Mouse (Mus musculus) liver, postnatal 0 days (tissue): ENCODE measurements at regions not wholly inside any gene's neighbourhood (a gene's known extent, or its start where the extent isn't known, plus 50 kb on each side); places are given as distances from the start of the nearest gene placed in this dataset.

Source experiments
- ATAC-seq: fragments of 200-750 bp; cut with Nextera tagmentation; 2 replicates; pipeline ENCODE4 v1.8.0; 2017; ENCODE audit warnings: mild to moderate bottlenecking, moderate library complexity
- DNase-seq: peaks from one replicate; pipeline ENCODE4 v3.0.0-alpha.2; 2016
- H3K27ac ChIP-seq: fragments of 300-500 bp; sonication (generic); 2 replicates; pipeline ENCODE4 v1.5.1; 2014; ENCODE audit warnings: antibody characterized with exemption, moderate library complexity, mild to moderate bottlenecking, low read depth
- H3K27me3 ChIP-seq: fragments of 300-500 bp; sonication (generic); 2 replicates; pipeline ENCODE4 v1.6.1; 2014; ENCODE audit warnings: low read length, control low read depth, mixed read lengths; ENCODE audit not compliant: insufficient read depth
- H3K36me3 ChIP-seq: fragments of 300-500 bp; sonication (generic); replicated peaks from 2 replicates; pipeline ENCODE4 v1.6.1; 2014; ENCODE audit warnings: mild to moderate bottlenecking, control low read depth, low read length, moderate library complexity, mixed read lengths; ENCODE audit not compliant: insufficient read depth
- H3K4me1 ChIP-seq: fragments of 300-500 bp; sonication (generic); 2 replicates; pipeline ENCODE4 v1.6.1; 2014; ENCODE audit warnings: antibody characterized with exemption, mild to moderate bottlenecking, control low read depth; ENCODE audit not compliant: insufficient read depth
- H3K4me2 ChIP-seq: fragments of 300-500 bp; sonication (generic); 2 replicates; pipeline ENCODE4 v1.6.1; 2014; ENCODE audit warnings: low read depth, mild to moderate bottlenecking, low read length, moderate library complexity, mixed read lengths
- H3K4me3 ChIP-seq: fragments of 300-500 bp; sonication (generic); 2 replicates; pipeline ENCODE4 v1.5.1; 2014; ENCODE audit warnings: low read depth, low read length
- H3K9ac ChIP-seq: fragments of 300-500 bp; sonication (generic); replicated peaks from 2 replicates; pipeline ENCODE4 v1.6.1; 2014; ENCODE audit warnings: mild to moderate bottlenecking, moderate library complexity
- H3K9me3 ChIP-seq: fragments of 300-500 bp; sonication (generic); 2 replicates; pipeline ENCODE4 v1.6.1; 2016; ENCODE audit warnings: mild to moderate bottlenecking, control low read depth, low read length, mixed read lengths
- CTCF ChIP-seq: sonication (generic); IDR thresholded peaks from 2 replicates; pipeline ENCODE4 v1.5.1; 2016; ENCODE audit warnings: antibody characterized with exemption, low read depth
- EP300 ChIP-seq: IDR thresholded peaks from 2 replicates; pipeline ENCODE4 v1.6.1; 2016; ENCODE audit warnings: antibody characterized with exemption, low read depth, mild to moderate bottlenecking
- WGBS: fragments of 180-500 bp; shearing (Covaris S2); extraction: QIAGEN DNeasy Blood & Tissue Kit; methylation state at CpG from one replicate; pipeline ENCODE4 v1.1.7; 2014; ENCODE audit not compliant: insufficient replicate concordance; 5-methylcytosine and 5-hydroxymethylcytosine counted together

DNA sequence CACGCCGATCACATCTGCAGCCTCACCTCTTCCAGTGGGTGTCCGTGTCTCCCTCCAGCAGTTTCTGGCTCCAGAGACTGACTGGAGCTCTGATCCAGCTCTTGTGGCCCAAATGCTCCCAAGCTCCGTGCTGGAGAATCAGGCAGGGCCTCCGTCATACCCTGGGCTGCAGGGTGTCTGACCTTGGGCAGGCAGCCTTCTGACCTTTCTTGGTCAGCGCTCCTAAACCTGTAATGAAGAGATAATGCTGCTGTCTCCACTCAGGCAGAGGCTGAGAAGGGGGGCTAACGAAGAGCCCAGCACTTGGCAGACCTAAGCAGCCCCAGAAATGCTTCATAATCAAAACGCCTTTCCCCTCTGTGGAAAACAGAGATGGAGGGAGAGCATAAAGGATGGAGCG, 89.9 kb upstream of the Mef2a start:
- no peak overlapping the region for H3K4me2 ChIP-seq
- H3K9me3 ChIP-seq = no peaks in the 10 kb centered on the region
- H3K36me3 ChIP-seq = no peaks in the 10 kb centered on the region
- TF ChIP-seq CTCF = no peak
- TF ChIP-seq EP300 = no peak
- H3K4me3 ChIP-seq = no peak overlapping the region
- 44% methylated on average over 9 of the region's 9 CpGs for WGBS
- H3K27ac ChIP-seq = peak overlapping the region; percentile 68
- ATAC-seq = no peak
- H3K9ac ChIP-seq = no peak overlapping the region
- no peak for DNase-seq
- H3K4me1 ChIP-seq = peaks cover 33% of the 10 kb centered on the region
- H3K27me3 ChIP-seq = no peaks in the 10 kb centered on the region

DNA sequence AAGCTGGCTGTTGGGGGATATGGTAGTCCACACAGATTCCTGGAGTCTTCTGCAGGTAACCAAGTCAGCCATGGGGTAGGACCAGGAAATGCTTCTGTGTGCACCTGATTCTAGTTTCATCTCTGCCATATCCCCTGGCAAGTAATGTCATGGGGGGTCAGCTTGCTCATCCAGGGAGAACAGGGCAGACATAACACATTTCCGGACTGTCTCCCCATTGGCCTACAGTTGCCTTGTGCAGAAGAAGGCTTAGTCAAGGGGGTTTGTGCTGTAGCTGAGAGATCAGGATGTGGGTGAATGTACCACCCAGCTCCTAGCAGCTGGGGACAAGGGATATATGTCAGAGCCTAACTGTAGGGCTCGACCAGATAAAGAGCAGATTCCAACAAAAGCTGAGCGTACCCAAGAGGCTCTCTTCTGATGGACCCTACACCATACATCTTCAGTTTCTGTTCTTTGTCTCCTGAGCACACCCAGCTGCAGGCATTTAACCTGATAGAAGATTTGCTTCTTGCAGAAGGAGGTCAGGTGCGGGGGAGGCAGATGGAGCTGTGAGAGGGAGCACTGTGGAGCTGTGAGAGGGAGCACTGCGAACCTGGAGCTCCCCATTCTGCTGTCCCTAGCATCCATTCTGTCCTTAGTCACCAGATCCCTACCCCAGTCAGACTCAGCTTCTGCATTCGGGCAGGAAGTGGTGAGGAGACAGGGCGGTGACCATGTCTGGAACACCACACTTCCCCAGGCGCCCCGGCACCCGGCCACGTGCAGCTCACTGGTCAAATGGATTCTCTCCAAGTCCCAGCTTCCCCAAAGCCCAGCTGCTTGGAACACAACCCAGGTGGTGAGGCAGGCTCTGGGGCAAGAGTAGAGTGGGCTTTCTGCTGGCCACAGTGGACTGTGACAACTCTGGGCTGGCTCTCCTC, 88.9 kb upstream of the Mef2a start:
- Histone ChIP-seq H3K36me3 (no peaks in the 10 kb centered on the region), H3K9ac (no peak overlapping the region), H3K27me3 (no peaks in the 10 kb centered on the region), H3K4me2 (no peak overlapping the region; the same call in 1 of the 2 replicates), H3K4me3 (no peak overlapping the region), H3K9me3 (no peaks in the 10 kb centered on the region), H3K4me1 (peaks cover 33% of the 10 kb centered on the region), H3K27ac (peak overlapping the region; percentile 68)
- peak; percentile 76 for DNase-seq
- 0 out of 2 replicates have a peak, but pooled peaks have one; percentile 15 for TF ChIP-seq EP300
- TF ChIP-seq CTCF = no peak
- peak; percentile 70 for ATAC-seq
- 34% methylated on average over 11 of the region's 11 CpGs for WGBS

DNA sequence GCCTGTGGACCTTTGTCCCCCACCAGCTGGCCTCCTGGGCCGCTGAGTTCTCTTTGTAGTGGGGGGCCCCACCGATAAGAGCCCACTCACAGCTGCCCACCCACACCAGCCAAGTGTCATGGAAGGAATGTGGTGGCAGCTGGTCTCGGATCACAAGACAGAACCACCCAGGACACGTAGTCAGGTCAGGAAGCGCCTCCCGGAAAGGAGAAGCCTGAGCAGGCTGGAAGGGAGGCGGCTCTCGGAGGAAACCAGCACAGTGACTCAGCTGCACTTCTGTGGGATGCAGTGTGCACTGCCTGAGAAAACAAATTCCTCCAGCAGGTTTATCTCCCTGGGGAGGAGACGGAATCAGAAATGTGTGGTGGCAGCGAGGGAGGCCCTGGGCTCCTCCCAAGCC, 87.2 kb upstream of the Mef2a start:
- Histone ChIP-seq H3K27me3 (no peaks in the 10 kb centered on the region), H3K4me2 (no peak overlapping the region), H3K9ac (no peak overlapping the region), H3K27ac (peak overlapping the region; percentile 44; the same call in 1 of the 2 replicates), H3K36me3 (no peaks in the 10 kb centered on the region), H3K4me3 (no peak overlapping the region), H3K9me3 (no peaks in the 10 kb centered on the region), H3K4me1 (peaks cover 33% of the 10 kb centered on the region)
- ATAC-seq (peak; percentile 53), DNase-seq (no peak)
- WGBS = 18% methylated on average over 10 of the region's 10 CpGs
- TF ChIP-seq EP300 (no peak), CTCF (no peak)

DNA sequence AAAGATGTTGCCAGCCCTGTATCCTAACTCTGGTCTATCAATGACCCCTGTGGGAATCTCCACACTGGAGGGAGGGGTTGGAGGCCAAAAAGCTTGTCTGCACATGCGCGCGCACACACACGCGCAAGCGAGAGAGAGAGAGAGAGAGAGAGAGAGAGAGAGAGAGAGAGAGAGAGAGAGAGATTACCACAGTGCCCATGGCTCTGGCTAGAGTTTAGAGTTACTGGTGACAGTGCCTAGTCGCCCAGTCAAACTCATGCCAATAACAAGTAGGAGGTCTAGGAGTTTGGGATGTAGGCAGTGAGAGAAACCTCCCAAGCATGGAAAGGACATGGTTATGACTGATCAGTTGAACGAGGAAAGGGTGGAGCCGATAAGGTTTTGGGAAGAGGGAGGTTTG, 86.6 kb upstream of the Mef2a start:
- Histone ChIP-seq H3K9ac (no peak overlapping the region), H3K4me1 (peaks cover 30% of the 10 kb centered on the region), H3K4me2 (no peak overlapping the region), H3K9me3 (no peaks in the 10 kb centered on the region), H3K4me3 (no peak overlapping the region), H3K36me3 (no peaks in the 10 kb centered on the region), H3K27ac (no peak overlapping the region), H3K27me3 (no peaks in the 10 kb centered on the region)
- DNase-seq (no peak), ATAC-seq (no peak)
- 84% methylated on average over 9 of the region's 9 CpGs for WGBS
- TF ChIP-seq EP300 (no peak), CTCF (no peak)

DNA sequence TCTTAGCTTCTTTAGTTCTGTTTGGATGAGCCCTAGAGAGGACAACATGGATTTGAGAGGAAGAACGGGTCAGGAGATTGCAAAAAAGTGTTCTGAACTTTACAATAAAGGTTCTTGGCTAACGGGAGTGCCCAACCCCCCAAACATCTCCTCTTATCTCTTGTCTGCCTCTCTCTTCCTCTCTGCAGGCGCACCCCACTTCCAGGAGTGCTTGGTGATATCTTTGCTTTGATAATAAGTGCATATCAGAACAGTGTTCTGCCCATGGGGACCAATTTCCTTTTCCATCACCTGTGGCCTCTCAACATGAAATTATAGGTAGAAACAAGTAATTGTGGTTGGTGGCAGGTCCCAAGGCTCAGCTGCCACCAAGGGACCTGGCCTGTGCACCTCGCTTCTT, 86.0 kb upstream of the Mef2a start:
- no peaks in the 10 kb centered on the region for H3K36me3 ChIP-seq
- H3K4me2 ChIP-seq = no peak overlapping the region
- no peak for ATAC-seq
- H3K9ac ChIP-seq = no peak overlapping the region
- 48% methylated on average over 4 of the region's 4 CpGs for WGBS
- TF ChIP-seq CTCF = no peak
- TF ChIP-seq EP300 = no peak
- H3K27ac ChIP-seq = no peak overlapping the region
- no peak overlapping the region for H3K4me3 ChIP-seq
- DNase-seq = no peak
- peaks cover 25% of the 10 kb centered on the region for H3K4me1 ChIP-seq
- H3K9me3 ChIP-seq = no peaks in the 10 kb centered on the region
- H3K27me3 ChIP-seq = no peaks in the 10 kb centered on the region

DNA sequence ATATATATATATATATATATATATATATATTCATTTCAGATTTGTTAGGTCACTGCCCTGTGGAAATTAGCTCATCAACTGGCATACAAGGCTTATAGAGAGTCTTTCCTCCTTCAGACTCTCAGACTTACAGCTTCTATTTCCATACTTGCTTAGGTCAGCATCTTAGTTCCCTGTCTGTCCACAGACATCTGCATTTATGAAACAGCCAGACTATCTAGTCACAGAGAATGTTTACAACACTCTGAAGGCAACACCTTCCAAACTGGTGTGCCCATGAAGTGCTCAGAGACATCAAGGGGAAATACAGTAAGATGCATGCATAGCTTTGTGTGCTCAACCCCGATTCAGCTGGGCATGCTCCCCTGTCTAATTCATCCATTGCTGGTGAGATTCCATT, 85.2 kb upstream of the Mef2a start:
- Histone ChIP-seq H3K27me3 (no peaks in the 10 kb centered on the region), H3K36me3 (no peaks in the 10 kb centered on the region), H3K9me3 (no peaks in the 10 kb centered on the region), H3K9ac (no peak overlapping the region), H3K27ac (no peak overlapping the region), H3K4me2 (no peak overlapping the region), H3K4me3 (no peak overlapping the region), H3K4me1 (peaks cover 17% of the 10 kb centered on the region)
- 70% methylated on average over 1 of the region's 1 CpGs for WGBS
- ATAC-seq = no peak
- TF ChIP-seq EP300 = no peak
- TF ChIP-seq CTCF = no peak
- no peak for DNase-seq

DNA sequence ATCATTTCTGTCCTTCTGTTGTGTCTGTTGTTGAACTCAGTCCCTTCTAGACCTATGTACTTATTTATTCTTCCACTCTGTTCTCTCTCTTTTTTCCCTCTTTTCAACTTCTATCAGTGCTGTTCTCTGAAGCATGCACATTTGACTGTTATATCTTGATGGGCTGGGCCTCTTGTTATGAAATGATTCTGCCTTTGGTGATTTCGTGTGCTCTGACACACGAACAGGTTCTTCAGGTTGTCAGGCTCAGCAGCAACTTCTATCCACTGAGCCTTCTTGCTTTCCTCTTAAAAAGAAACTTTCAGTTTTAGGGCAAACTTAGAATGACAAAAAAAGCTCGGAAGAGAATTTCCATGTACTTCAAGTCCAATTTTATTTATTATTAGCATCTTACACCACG, 83.4 kb upstream of the Mef2a start:
- H3K27me3 ChIP-seq = no peaks in the 10 kb centered on the region
- TF ChIP-seq CTCF = no peak
- no peak for TF ChIP-seq EP300
- no peaks in the 10 kb centered on the region for H3K36me3 ChIP-seq
- WGBS = 81% methylated on average over 4 of the region's 4 CpGs
- DNase-seq (no peak), ATAC-seq (no peak)
- H3K9ac ChIP-seq = no peak overlapping the region
- H3K27ac ChIP-seq = no peak overlapping the region
- peaks cover 19% of the 10 kb centered on the region for H3K4me1 ChIP-seq
- H3K4me3 ChIP-seq = no peak overlapping the region
- no peak overlapping the region for H3K4me2 ChIP-seq
- H3K9me3 ChIP-seq = no peaks in the 10 kb centered on the region
